Mouse (Mus musculus): ENCODE data around the gene Gm49387. TPM values are rescaled to one million over a fixed set of nuclear protein-coding genes. Genes with fewer than 3 reads are reported as not detected.

Gene Gm49387
- total RNA-seq, 2 experiments from 2014 or later: not detected

GRCm38 (mm10) chr14:31662555-31663211 lies 22.0 kb upstream of the Gm49387 start:
- no peak for DNase-seq (ENCODE audit: low spot score in 2 of 2)

- DNase-seq (ENCODE audit: low spot score in 2 of 2): peak; percentile 92 to 96
These were observed 21.2 kb upstream of the Gm49387 start for GRCm38 (mm10) chr14:31661671-31662554.

- peak in 1 of 2 experiments; percentile 65 for DNase-seq (ENCODE audit: low spot score in 2 of 2)
These were observed 19.8 kb upstream of the Gm49387 start for GRCm38 (mm10) chr14:31660312-31661093.

DNA sequence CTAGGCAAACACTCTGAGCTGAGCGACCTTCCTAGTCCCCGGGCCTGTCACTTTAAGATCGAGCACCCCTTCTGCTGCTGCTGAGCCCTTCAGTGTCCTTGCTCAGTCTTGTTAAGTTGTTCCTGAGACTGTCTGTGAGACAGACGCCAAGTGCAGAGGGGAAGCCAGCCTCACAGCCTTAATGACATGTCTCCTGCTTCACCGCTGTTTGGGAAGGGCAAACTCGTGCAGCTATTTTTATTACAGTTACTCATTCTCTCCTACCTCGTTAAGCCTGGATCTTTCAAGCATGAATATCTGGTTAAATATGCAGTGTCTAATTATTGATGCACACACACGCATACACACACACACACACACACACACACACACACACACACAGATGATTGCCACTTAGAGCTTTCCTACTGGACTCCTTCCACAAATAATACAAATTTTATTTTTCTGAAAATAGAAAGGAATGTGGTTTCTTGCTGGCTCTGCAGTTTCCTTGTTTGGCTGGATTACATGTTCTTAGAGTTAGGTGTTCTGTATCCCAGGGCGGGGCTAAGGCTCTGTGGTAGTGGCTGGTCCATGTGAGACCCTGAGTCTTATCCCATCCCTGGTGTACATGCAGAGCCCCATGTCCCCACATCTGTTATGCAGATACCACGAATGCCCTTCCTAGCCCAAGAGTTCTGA lies 19.0 kb upstream of the Gm49387 start:
- DNase-seq (ENCODE audit: low spot score in 2 of 2): no peak

DNA sequence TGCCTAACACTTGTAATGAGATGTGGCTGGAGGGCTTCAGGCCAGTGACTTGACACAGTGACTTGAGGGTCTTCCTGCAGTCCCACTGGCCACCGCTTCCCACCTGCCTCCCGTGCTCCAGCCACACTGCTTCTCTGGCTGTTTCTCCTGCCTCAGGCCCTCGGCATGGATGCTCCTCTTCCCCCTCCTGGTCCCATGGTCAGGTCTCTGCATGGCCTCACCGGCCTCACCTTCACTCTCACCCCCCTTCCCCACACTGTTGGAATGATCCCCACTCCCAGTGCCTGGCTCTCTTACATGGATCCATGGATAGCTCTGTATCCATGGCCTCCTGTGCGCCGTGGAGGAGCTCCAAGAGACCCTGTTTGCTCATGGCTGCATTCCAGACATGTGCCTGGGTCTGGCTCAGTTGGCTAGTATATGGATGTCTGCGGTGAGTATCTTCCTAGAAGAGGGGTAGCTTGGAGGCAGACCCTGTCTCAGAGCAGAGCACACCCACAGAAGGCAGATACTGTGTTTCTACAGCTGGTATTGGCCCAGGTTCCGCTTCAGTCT lies 17.5 kb upstream of the Gm49387 start:
- no peak for DNase-seq (ENCODE audit: low spot score in 2 of 2)

- peak; percentile 62 to 90 for DNase-seq (ENCODE audit: low spot score in 2 of 2)
These were observed 16.4 kb upstream of the Gm49387 start for GRCm38 (mm10) chr14:31656857-31657645.

DNA sequence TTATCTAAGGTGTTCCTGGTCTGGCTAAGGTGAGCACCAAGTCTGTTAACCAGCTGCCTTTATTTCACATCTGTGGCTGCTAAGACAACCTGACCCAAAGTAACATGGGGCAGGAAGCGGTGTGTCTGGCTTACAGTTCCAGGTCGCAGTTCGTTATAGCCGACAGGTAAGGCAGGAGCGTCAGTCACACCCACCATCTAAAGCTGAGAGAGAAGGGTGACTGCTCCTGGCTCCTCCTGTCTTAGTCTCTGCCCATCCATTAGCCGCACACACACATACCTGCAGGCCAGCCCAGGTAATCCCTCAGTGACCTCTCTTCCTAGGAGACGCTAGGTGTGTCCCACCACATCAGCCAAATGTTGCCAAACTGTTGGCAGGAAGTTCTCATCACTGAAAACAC lies 15.7 kb upstream of the Gm49387 start:
- DNase-seq (ENCODE audit: low spot score in 2 of 2): no peak

- no peak for DNase-seq (ENCODE audit: low spot score in 2 of 2)
These were observed 14.7 kb upstream of the Gm49387 start for GRCm38 (mm10) chr14:31655406-31655805.

DNA sequence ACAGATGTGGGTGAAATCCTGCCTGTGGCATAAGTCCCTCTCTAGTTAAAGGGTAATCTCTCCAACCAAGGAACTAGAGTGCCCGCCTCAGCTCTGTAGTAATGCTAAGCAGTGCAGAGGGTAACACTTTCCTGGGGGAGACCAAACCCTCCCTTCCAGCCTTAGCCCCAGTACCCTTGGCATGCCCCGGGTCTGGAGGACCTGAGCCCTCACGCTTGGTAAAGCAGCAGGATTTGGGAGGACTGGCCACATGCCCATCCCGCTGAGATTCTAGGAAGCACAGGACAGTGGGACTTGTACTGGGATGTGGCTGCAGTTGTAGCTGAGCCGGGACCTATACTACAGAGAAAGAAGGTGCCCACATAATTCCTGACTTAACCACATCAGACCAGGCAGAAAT lies 14.1 kb upstream of the Gm49387 start:
- DNase-seq (ENCODE audit: low spot score in 2 of 2): no peak

GRCm38 (mm10) chr14:31653101-31653875 lies 12.6 kb upstream of the Gm49387 start:
- DNase-seq (ENCODE audit: low spot score in 2 of 2): no peak

DNA sequence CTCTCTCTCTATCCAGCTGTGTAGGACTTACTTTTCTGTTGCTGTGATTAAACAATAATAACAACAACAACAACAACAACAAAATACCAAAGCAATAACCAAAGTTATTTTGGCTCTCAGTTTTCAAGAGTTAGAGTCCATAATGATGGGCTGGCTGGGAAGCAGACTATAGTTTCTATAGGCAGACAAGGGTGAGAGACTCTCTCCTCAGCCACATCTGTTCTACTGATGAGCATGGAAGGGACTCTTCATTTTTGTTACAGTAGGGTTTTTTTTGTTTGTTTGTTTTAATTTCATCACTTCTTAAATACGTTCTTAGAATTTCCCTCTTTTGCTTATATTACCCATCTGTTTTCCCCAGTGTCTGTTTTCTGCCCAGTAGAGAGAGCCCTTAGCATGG lies 11.9 kb upstream of the Gm49387 start:
- no peak for DNase-seq (ENCODE audit: low spot score in 2 of 2)

- DNase-seq (ENCODE audit: low spot score in 2 of 2): no peak
These were observed 11.4 kb upstream of the Gm49387 start for GRCm38 (mm10) chr14:31652106-31652505.

- DNase-seq (ENCODE audit: low spot score in 2 of 2): no peak
These were observed 10.5 kb upstream of the Gm49387 start for GRCm38 (mm10) chr14:31651206-31651605.

DNA sequence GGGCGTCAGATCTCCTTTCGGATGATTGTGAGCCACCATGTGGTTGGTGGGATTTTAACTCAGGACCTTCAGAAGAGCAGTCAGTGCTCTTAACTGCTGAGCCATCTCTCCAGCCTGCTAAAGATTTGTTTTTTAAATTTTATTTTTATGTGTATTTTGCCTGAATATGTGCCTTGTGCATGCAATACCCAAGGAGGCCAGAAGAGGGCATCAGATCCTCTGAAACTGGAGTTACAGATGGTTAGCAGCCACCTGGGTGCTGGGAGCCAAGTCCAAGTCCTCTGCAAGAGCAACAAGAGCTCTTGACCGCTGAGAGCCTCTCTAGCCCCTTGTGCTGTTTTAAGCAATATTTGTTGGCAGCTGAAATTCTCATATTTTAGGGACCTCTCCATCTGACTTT lies 9.7 kb upstream of the Gm49387 start:
- DNase-seq (ENCODE audit: low spot score in 2 of 2): no peak

DNA sequence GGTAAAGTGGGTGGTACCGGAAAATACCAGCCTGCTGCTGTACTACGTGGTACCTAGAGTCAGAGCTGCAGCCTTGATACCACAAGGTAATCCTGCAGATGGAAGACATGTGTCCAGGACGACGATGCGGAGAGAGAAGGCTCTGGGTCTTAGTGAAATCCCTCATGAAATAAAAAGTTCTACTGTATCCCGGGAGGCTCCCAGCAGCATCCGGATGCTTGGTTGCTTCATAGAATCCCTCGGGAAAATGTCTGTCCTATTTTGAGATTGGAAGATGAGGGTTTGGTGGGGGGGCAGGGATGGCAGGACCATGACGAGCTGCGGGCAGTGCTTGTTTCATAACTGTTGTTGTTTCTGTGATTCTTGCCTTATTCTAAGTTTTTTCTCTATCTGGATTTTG lies 7.3 kb upstream of the Gm49387 start:
- no peak for DNase-seq (ENCODE audit: low spot score in 2 of 2)

- no peak for DNase-seq (ENCODE audit: low spot score in 2 of 2)
These were observed 5.2 kb upstream of the Gm49387 start for GRCm38 (mm10) chr14:31645920-31646319.

DNA sequence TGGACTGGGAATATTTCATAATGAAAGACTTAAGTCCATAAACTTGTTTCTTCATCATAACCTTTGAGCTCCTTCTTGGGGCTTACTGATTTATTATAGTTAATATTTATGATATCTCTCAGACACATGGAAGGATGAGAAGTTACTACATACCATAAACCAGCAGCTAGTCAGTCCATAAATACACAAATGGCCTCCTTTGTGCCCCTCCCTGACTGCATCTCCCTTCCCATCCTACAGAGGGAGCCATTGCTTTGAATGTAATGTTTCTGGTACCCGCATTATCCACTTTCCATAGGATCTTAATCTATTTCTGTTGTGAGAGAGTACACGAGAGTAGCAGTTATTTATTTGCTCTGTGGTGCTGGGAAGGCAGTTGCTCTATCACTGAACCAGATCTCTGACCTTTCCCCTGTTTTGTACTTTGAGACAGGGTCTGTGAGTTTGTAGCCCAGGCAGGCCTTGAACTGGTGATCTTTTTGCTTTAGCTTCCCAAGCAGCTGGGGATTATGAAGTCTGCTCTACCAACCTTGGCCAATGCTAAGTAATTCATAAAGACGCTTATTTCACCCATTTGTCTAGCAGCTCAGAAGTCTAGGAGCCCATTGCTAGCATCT lies 4.4 kb upstream of the Gm49387 start:
- DNase-seq (ENCODE audit: low spot score in 2 of 2): no peak

- no peak for DNase-seq (ENCODE audit: low spot score in 2 of 2)
These were observed 3.6 kb upstream of the Gm49387 start for GRCm38 (mm10) chr14:31644183-31644830.
